Mouse (Mus musculus): ENCODE data around the gene Fndc4. TPM values are rescaled to one million over a fixed set of nuclear protein-coding genes. Genes with fewer than 3 reads are reported as not detected.
A peak's percentile ranks its signal among the peaks of the same experiment; 100 is the strongest.

Fndc4 gene
- polyA plus RNA-seq, 1 experiment from 2014 or later: 91.0 TPM

DNA sequence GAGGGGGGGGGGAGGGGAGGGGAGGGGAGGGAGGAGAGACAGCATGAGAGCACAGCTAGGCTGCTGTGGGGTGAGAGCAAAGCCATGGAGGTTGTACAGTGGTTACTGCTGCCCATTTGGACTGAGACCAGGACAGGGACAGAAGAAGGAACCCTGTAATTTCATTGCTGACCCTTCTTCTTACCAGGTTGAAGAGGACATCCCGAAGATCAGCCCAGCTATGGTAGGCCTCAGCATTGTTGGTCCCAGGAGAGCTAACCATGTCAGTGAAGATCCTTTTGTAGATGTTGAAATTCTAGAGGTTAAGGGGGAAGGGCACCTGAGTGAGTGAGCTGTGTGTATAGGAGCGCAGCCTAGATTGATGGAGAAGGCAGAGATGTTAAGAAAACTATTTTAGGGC, 40.5 kb downstream of the Fndc4 start:
- H3K9me3 ChIP-seq: no peaks in the 10 kb centered on the region
- no peaks in the 10 kb centered on the region for H3K27me3 ChIP-seq
- ATAC-seq (ENCODE audit: insufficient number of reproducible peaks, insufficient read depth, low FRiP score, low TSS enrichment): no peak
- no peak overlapping the region for H3K4me2 ChIP-seq (replicated peaks)
- 85% methylated on average over 2 of the region's 2 CpGs for WGBS
- H3K4me1 ChIP-seq: peaks cover 32% of the 10 kb centered on the region
- H3K4me3 ChIP-seq: no peak overlapping the region
- H3K27ac ChIP-seq: no peak overlapping the region
- H3K36me3 ChIP-seq: peaks cover 80% of the 10 kb centered on the region
- no peak overlapping the region for H3K9ac ChIP-seq

DNA sequence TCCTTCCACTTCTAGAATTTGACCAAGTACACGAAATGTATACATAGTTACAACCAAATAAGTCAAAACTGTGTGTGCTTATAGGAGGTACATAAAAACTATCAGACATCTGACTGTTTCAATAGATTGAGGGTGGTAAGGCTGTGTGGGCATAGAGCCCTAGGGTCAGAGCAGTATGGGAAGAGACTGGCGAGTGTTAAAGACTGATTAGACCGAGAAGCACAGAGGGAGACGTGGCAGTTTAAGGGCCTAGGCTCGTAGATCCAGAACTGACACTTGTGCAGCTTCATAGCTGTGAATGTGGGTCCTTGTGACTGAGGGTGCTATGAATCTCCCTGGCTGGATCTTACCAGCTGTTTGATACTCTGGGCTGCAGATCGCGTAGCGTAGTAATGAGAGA, 41.0 kb downstream of the Fndc4 start:
- ATAC-seq (ENCODE audit: insufficient number of reproducible peaks, insufficient read depth, low FRiP score, low TSS enrichment): no peak
- peaks cover 80% of the 10 kb centered on the region for H3K36me3 ChIP-seq
- WGBS: 90% methylated on average over 8 of the region's 8 CpGs

GRCm38 (mm10) chr5:31254452-31254851, 41.4 kb downstream of the Fndc4 start:
- no peak for ATAC-seq (ENCODE audit: insufficient number of reproducible peaks, insufficient read depth, low FRiP score, low TSS enrichment)
- Histone ChIP-seq H3K27ac (no peak overlapping the region), H3K27me3 (no peaks in the 10 kb centered on the region), H3K36me3 (peaks cover 80% of the 10 kb centered on the region), H3K4me2 (replicated peaks) (no peak overlapping the region), H3K9ac (no peak overlapping the region), H3K4me3 (no peak overlapping the region), H3K4me1 (peaks cover 32% of the 10 kb centered on the region), H3K9me3 (no peaks in the 10 kb centered on the region)
- WGBS: 89% methylated on average over 7 of the region's 7 CpGs

More for the DNA sequence above, 41.0 kb downstream of the Fndc4 start:
- Histone ChIP-seq H3K4me3 (no peak overlapping the region), H3K9ac (no peak overlapping the region), H3K4me2 (replicated peaks) (no peak overlapping the region), H3K27ac (no peak overlapping the region), H3K4me1 (peaks cover 32% of the 10 kb centered on the region), H3K9me3 (no peaks in the 10 kb centered on the region), H3K27me3 (no peaks in the 10 kb centered on the region)

GRCm38 (mm10) chr5:31253806-31254205, 42.1 kb downstream of the Fndc4 start:
- no peaks in the 10 kb centered on the region for H3K9me3 ChIP-seq
- 92% methylated on average over 8 of the region's 8 CpGs for WGBS
- H3K9ac ChIP-seq: no peak overlapping the region
- no peak for ATAC-seq (ENCODE audit: insufficient number of reproducible peaks, insufficient read depth, low FRiP score, low TSS enrichment)
- no peak overlapping the region; the same call in 1 of the 2 replicates for H3K4me3 ChIP-seq
- H3K4me2 ChIP-seq (replicated peaks): no peak overlapping the region
- peaks cover 32% of the 10 kb centered on the region for H3K4me1 ChIP-seq
- H3K27ac ChIP-seq: no peak overlapping the region
- H3K27me3 ChIP-seq: no peaks in the 10 kb centered on the region
- peaks cover 81% of the 10 kb centered on the region for H3K36me3 ChIP-seq

GRCm38 (mm10) chr5:31252795-31253545, 42.9 kb downstream of the Fndc4 start:
- no peak overlapping the region; the same call in 1 of the 2 replicates for H3K4me3 ChIP-seq
- peak overlapping the region; percentile 72 for H3K27ac ChIP-seq
- peaks cover 85% of the 10 kb centered on the region for H3K36me3 ChIP-seq
- H3K4me2 ChIP-seq (replicated peaks): peak overlapping the region; percentile 49
- H3K27me3 ChIP-seq: no peaks in the 10 kb centered on the region
- H3K4me1 ChIP-seq: peaks cover 32% of the 10 kb centered on the region
- whole genome bisulfite sequencing: 42% methylated on average over 16 of the region's 16 CpGs
- H3K9ac ChIP-seq: no peak overlapping the region
- peak; percentile 29; the same call in 1 of the 2 replicates for ATAC-seq (ENCODE audit: insufficient number of reproducible peaks, insufficient read depth, low FRiP score, low TSS enrichment)
- H3K9me3 ChIP-seq: no peaks in the 10 kb centered on the region

- no peak for ATAC-seq (ENCODE audit: insufficient number of reproducible peaks, insufficient read depth, low FRiP score, low TSS enrichment)
- no peak overlapping the region for H3K9ac ChIP-seq
- WGBS: 52% methylated on average over 10 of the region's 10 CpGs
- peak overlapping the region; percentile 49 for H3K4me2 ChIP-seq (replicated peaks)
- peaks cover 32% of the 10 kb centered on the region for H3K4me1 ChIP-seq
- H3K36me3 ChIP-seq: peaks cover 85% of the 10 kb centered on the region
- H3K4me3 ChIP-seq: peak overlapping the region; percentile 31
- H3K27ac ChIP-seq: peak overlapping the region; percentile 70
- no peaks in the 10 kb centered on the region for H3K27me3 ChIP-seq
- H3K9me3 ChIP-seq: no peaks in the 10 kb centered on the region
Measured at GRCm38 (mm10) chr5:31252151-31252550, 43.7 kb downstream of the Fndc4 start.

DNA sequence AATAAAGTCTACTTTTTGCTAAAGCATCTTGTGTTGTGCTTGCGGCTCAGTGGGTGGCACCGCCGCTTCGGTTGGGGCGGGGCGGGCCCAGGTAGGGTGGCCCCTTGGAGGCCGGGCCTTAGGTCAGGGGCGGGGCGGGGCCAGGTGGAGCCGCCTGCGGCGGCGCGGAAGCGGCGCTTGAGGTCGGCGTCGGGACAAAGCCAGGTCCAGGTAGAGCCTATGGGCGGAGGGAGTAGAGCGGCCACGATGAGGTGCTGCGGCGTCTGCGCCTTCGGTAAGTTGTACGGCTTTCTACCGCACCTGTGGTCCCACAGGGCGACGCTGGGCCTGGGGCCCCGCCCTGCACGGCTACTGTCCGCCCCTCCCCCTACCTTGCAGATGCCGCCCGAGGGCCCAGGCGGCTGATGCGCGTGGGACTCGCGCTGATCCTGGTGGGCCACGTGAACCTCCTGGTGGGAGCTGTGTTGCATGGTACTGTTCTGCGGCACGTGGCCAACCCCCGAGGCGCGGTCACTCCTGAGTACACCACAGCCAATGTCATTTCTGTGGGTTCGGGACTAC, 44.3 kb downstream of the Fndc4 start, which contains the start of gene Krtcap3:
Gene Krtcap3 (plus strand): TSS at position 151 of the 561 bp plus-strand sequence.
- peak within 1 kb of the TSS; percentile 49 for H3K4me2 ChIP-seq (replicated peaks)
- 10% methylated on average over 47 of the region's 47 CpGs for WGBS
- peak within 1 kb of the TSS; percentile 50 for H3K9ac ChIP-seq
- H3K27ac ChIP-seq: peak within 1 kb of the TSS; percentile 72
- peak within 1 kb of the TSS; percentile 31 for H3K4me3 ChIP-seq
- H3K36me3 ChIP-seq: peaks cover 85% of the 10 kb centered on the region
- no peaks in the 10 kb centered on the region for H3K27me3 ChIP-seq
- H3K9me3 ChIP-seq: no peaks in the 10 kb centered on the region
- H3K4me1 ChIP-seq: peaks cover 32% of the 10 kb centered on the region
- 0 out of 2 replicates have a peak, but pooled peaks have one; percentile 45 for ATAC-seq (ENCODE audit: insufficient number of reproducible peaks, insufficient read depth, low FRiP score, low TSS enrichment)

DNA sequence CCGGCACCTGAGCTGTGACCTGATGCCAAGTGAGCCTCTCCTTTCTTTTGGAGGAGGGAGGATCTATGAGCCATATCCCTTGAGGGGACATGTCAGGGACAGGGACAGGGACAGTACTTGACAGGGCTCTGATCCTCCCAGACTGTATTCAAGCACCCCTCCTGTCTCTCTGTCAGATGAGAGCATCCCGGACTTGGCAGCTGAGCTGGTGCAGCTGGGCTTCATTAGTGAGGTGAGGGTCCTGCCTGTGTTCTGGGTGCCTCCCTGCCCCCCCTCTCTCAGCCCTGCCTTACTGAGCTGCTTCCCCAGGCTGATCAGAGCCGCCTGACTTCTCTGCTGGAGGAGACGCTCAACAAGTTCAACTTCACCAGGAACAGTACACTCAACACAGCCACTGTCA, 45.2 kb downstream of the Fndc4 start:
- Histone ChIP-seq H3K9me3 (no peaks in the 10 kb centered on the region), H3K4me2 (replicated peaks) (peak overlapping the region; percentile 49; the same call in 1 of the 2 replicates), H3K27me3 (no peaks in the 10 kb centered on the region), H3K27ac (peak overlapping the region; percentile 70), H3K9ac (peak overlapping the region; percentile 17; the same call in 1 of the 2 replicates), H3K36me3 (peaks cover 86% of the 10 kb centered on the region), H3K4me3 (no peak overlapping the region), H3K4me1 (peaks cover 32% of the 10 kb centered on the region)
- 29% methylated on average over 4 of the region's 4 CpGs for WGBS
- ATAC-seq (ENCODE audit: insufficient number of reproducible peaks, insufficient read depth, low FRiP score, low TSS enrichment): peak; percentile 24; the same call in 1 of the 2 replicates

Other genes with a start within 250 kb of the Fndc4 start
- 117 and 118 TPM in 2 replicates for gene Atraid, start 247.8 kb downstream of the Fndc4 start, polyA plus RNA-seq (2016; fragmentation: Nextera tagmentation; extraction: Ambion mirVana)
- 11.8 and 12.4 TPM in 2 replicates for gene Slc5a6, start 247.2 kb downstream of the Fndc4 start, polyA plus RNA-seq (2016; fragmentation: Nextera tagmentation; extraction: Ambion mirVana)
- 40.6 and 41.0 TPM in 2 replicates for gene Cad, start 241.3 kb downstream of the Fndc4 start, polyA plus RNA-seq (2016; fragmentation: Nextera tagmentation; extraction: Ambion mirVana)
- not detected in 2 replicates for gene Dnajc5g, start 189.8 kb downstream of the Fndc4 start, polyA plus RNA-seq (2016; fragmentation: Nextera tagmentation; extraction: Ambion mirVana)
- 0.22 and 0.52 TPM in 2 replicates for gene Slc30a3, start 187.8 kb downstream of the Fndc4 start, polyA plus RNA-seq (2016; fragmentation: Nextera tagmentation; extraction: Ambion mirVana)
- gene Trim54, start 179.4 kb downstream of the Fndc4 start, polyA plus RNA-seq (2016; fragmentation: Nextera tagmentation; extraction: Ambion mirVana): 1.4 and 1.7 TPM in 2 replicates
- gene Ucn, start 157.3 kb downstream of the Fndc4 start, polyA plus RNA-seq (2016; fragmentation: Nextera tagmentation; extraction: Ambion mirVana): not detected in 2 replicates
- 64.8 and 72.0 TPM in 2 replicates for gene Mpv17, start 141.8 kb downstream of the Fndc4 start, polyA plus RNA-seq (2016; fragmentation: Nextera tagmentation; extraction: Ambion mirVana)
- 1.3 and 2.3 TPM in 2 replicates for gene Gm29609, start 116.2 kb downstream of the Fndc4 start, polyA plus RNA-seq (2016; fragmentation: Nextera tagmentation; extraction: Ambion mirVana)
- gene Gtf3c2, start 115.9 kb downstream of the Fndc4 start, polyA plus RNA-seq (2016; fragmentation: Nextera tagmentation; extraction: Ambion mirVana): 95.9 and 104 TPM in 2 replicates
- 152 TPM in 2 replicates for gene Snx17, start 102.9 kb downstream of the Fndc4 start, polyA plus RNA-seq (2016; fragmentation: Nextera tagmentation; extraction: Ambion mirVana)
- gene Eif2b4, start 102.7 kb downstream of the Fndc4 start, polyA plus RNA-seq (2016; fragmentation: Nextera tagmentation; extraction: Ambion mirVana): 70.2 and 74.4 TPM in 2 replicates
- 18.7 and 20.0 TPM in 2 replicates for gene Zfp513, start 93.8 kb downstream of the Fndc4 start, polyA plus RNA-seq (2016; fragmentation: Nextera tagmentation; extraction: Ambion mirVana)
- gene Ppm1g, start 75.4 kb downstream of the Fndc4 start, polyA plus RNA-seq (2016; fragmentation: Nextera tagmentation; extraction: Ambion mirVana): 144 and 147 TPM in 2 replicates
- gene Nrbp1, start 55.2 kb downstream of the Fndc4 start, polyA plus RNA-seq (2016; fragmentation: Nextera tagmentation; extraction: Ambion mirVana): 151 and 155 TPM in 2 replicates
- gene Gm9970, start 54.8 kb downstream of the Fndc4 start, polyA plus RNA-seq (2016; fragmentation: Nextera tagmentation; extraction: Ambion mirVana): 0.43 and 1.1 TPM in 2 replicates
- 14.7 and 18.6 TPM in 2 replicates for gene Krtcap3, start 44.4 kb downstream of the Fndc4 start, polyA plus RNA-seq (2016; fragmentation: Nextera tagmentation; extraction: Ambion mirVana)
- 53.6 and 58.0 TPM in 2 replicates for gene Ift172, start 5.0 kb downstream of the Fndc4 start, polyA plus RNA-seq (2016; fragmentation: Nextera tagmentation; extraction: Ambion mirVana)
- gene Gckr, start 1.4 kb upstream of the Fndc4 start, polyA plus RNA-seq (2016; fragmentation: Nextera tagmentation; extraction: Ambion mirVana): 0.17 and 0.32 TPM in 2 replicates
- gene Zfp512, start 156.4 kb upstream of the Fndc4 start, polyA plus RNA-seq (2016; fragmentation: Nextera tagmentation; extraction: Ambion mirVana): 76.7 and 88.4 TPM in 2 replicates
- 0.13 and 0.20 TPM in 2 replicates for gene 4930548H24Rik, start 189.7 kb upstream of the Fndc4 start, polyA plus RNA-seq (2016; fragmentation: Nextera tagmentation; extraction: Ambion mirVana)
- 79.8 and 80.7 TPM in 2 replicates for gene Gpn1, start 198.7 kb upstream of the Fndc4 start, polyA plus RNA-seq (2016; fragmentation: Nextera tagmentation; extraction: Ambion mirVana)
- gene Slc4a1ap, start 230.9 kb upstream of the Fndc4 start, polyA plus RNA-seq (2016; fragmentation: Nextera tagmentation; extraction: Ambion mirVana): 39.6 and 41.5 TPM in 2 replicates
- gene Supt7l, start 231.7 kb upstream of the Fndc4 start, polyA plus RNA-seq (2016; fragmentation: Nextera tagmentation; extraction: Ambion mirVana): 31.0 and 33.1 TPM in 2 replicates